10 mouse cellular contexts compared by ENCODE assay signal in genomic region chrX:20366036-20366435, GRCm38 (mm10). TPM values are rescaled to one million over a fixed set of nuclear protein-coding genes. Genes with fewer than 3 reads are reported as not detected.
DNase-seq lines count a peak whose midpoint lies in the region; ATAC-seq lines count a peak whose summit lies in the region.
"Had no signal": no experiment of that assay in that cellular context is flagged by ENCODE, and none has a peak within 500 bp of the region (broad histone marks: within the 10 kb centered on the region; RNA-seq: fewer than 3 reads in every experiment).

No protein-coding gene starts in this region.

- H3K27ac ChIP-seq in hindbrain, embryonic 14.5 days = no peak overlapping the region
- H3K27ac ChIP-seq in midbrain, embryonic 13.5 days = no peak overlapping the region

- H3K36me3 ChIP-seq in hindbrain, embryonic 14.5 days (replicated peaks; ENCODE audit: control insufficient read depth, insufficient read depth) = no peaks in the 10 kb centered on the region
- no peaks in the 10 kb centered on the region for H3K36me3 ChIP-seq in midbrain, embryonic 13.5 days

- no peak overlapping the region for H3K9ac ChIP-seq in hindbrain, embryonic 14.5 days
- no peak overlapping the region for H3K9ac ChIP-seq in midbrain, embryonic 13.5 days (replicated peaks)

- ATAC-seq in hindbrain, embryonic 14.5 days (ENCODE audit: low FRiP score) = no peak
- ATAC-seq in midbrain, embryonic 13.5 days = no peak

- H3K4me3 ChIP-seq in hindbrain, embryonic 14.5 days (replicated peaks; ENCODE audit: low read length) = peak overlapping the region; percentile 13
- H3K4me3 ChIP-seq in midbrain, embryonic 13.5 days (replicated peaks) = peak overlapping the region; percentile 14; the same call in 1 of the 2 replicates

- H3K4me2 ChIP-seq in hindbrain, embryonic 14.5 days (replicated peaks) = peak overlapping the region; percentile 43
- peak overlapping the region; percentile 37 for H3K4me2 ChIP-seq in midbrain, embryonic 13.5 days (replicated peaks)

- H3K4me1 ChIP-seq in hindbrain, embryonic 14.5 days (replicated peaks; ENCODE audit: control insufficient read depth, insufficient read depth, low read length) = peaks cover 8% of the 10 kb centered on the region; the same call in 1 of the 2 replicates
- H3K4me1 ChIP-seq in midbrain, embryonic 13.5 days (replicated peaks) = peaks cover 4% of the 10 kb centered on the region

- no peaks in the 10 kb centered on the region for H3K27me3 ChIP-seq in hindbrain, embryonic 14.5 days (ENCODE audit: control insufficient read depth, insufficient read depth, low read length)
- H3K27me3 ChIP-seq in midbrain, embryonic 13.5 days = no peaks in the 10 kb centered on the region

- intact Hi-C loops in heart, postnatal 36 days (cut with DNase I) = loop anchor here (5.0 to 10.0 kb wide), 2 partner anchors 61 to 199 kb away; partner anchors contain the start of gene Jade3

- H3K9me3 ChIP-seq in hindbrain, embryonic 14.5 days (ENCODE audit: control insufficient read depth, low read length) = no peaks in the 10 kb centered on the region
- H3K9me3 ChIP-seq in midbrain, embryonic 13.5 days = no peaks in the 10 kb centered on the region

- WGBS in hindbrain, embryonic 14.5 days = 34% methylated on average over 1 of the region's 1 CpGs
- 71% methylated on average over 1 of the region's 1 CpGs for WGBS in midbrain, embryonic 13.5 days

- DNase-seq in kidney, adult 9 months = peak; percentile 2
- no peak for DNase-seq in kidney, adult 8-10 months
- DNase-seq in NIH3T3 (ENCODE audit: low read depth) = peak; percentile 32
- DNase-seq in hindbrain, embryonic 14.5 days (ENCODE audit: low spot score) = no peak
- no peak for DNase-seq in cerebellum, postnatal 25 days
- no peak for DNase-seq in adrenal gland, postnatal 25 days
- DNase-seq in heart, postnatal 36 days = no peak
- DNase-seq: cerebellum, adult 8-10 months; heart, postnatal 4 days had no signal

RNA-seq across cellular contexts. Expression of gene Rp2, which starts 1.8 kb away (rescaled TPM):
- polyA plus RNA-seq in hindbrain, embryonic 14.5 days (2014; fragmentation: Nextera tagmentation; extraction: Ambion mirVana) = 16.9 and 18.6 TPM in 2 replicates
- 17.7 and 18.1 TPM in 2 replicates for polyA plus RNA-seq in midbrain, embryonic 13.5 days (2015; fragmentation: Nextera tagmentation; extraction: Ambion mirVana)
- 11.8 and 20.1 TPM in 2 replicates for total RNA-seq in adrenal gland, postnatal 25 days (2021)
- 10 to 100 TPM; 10.9 to 11.4 TPM for total RNA-seq in heart, postnatal 36 days (2021)

RNA-seq across cellular contexts. Expression of gene Jade3, which starts 59.5 kb away (rescaled TPM):
- 4.8 and 5.7 TPM in 2 replicates for polyA plus RNA-seq in hindbrain, embryonic 14.5 days (2014; fragmentation: Nextera tagmentation; extraction: Ambion mirVana)
- polyA plus RNA-seq in midbrain, embryonic 13.5 days (2015; fragmentation: Nextera tagmentation; extraction: Ambion mirVana) = 6.5 and 6.7 TPM in 2 replicates
- total RNA-seq in adrenal gland, postnatal 25 days (2021) = 3.9 and 6.0 TPM in 2 replicates
- total RNA-seq in heart, postnatal 36 days (2021) = 1 to 10 TPM; 1.8 to 2.7 TPM

Comparison
In these comparisons a context has a peak if more than half of its experiments do, and no peak if none do; other contexts are left out.
1. DNase-seq: peak in kidney, adult 9 months (single experiment) and NIH3T3 (single experiment); none in kidney, adult 8-10 months (0 of 2), hindbrain, embryonic 14.5 days (single experiment), cerebellum, postnatal 25 days (0 of 2), adrenal gland, postnatal 25 days (single experiment) and heart, postnatal 36 days (0 of 2).